Comparison of ENCODE assay signal across 7 mouse cellular contexts in the genomic region with DNA sequence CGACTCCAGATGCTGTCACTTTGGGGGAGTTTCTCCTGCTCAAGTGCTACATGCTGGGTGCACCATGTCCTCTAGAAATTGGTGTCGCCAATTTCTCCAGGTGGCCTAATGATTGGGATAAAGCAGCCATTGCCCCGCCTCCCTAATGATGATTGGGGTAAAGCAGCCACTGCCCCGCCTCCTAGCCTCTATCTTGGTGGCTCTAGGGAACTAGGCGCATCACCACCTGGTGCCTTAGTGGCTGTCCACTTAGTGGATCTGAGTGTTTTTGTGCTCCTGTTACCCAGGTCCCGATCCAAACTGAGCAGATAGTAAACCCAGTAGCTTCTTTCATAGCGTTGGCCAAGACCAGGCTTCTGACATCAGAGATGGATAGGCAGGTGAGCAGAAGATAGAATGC. TPM values are rescaled to one million over a fixed set of nuclear protein-coding genes. Genes with fewer than 3 reads are reported as not detected.
DNase-seq lines count a peak whose midpoint lies in the region; ATAC-seq and TF ChIP-seq lines count a peak whose summit lies in the region.

No protein-coding gene starts in this region.

- ATAC-seq in lung, embryonic 15.5 days (ENCODE audit: borderline replicate concordance, extremely low read depth, low FRiP score, low TSS enrichment) = no peak
- ATAC-seq in forebrain, embryonic 12.5 days (ENCODE audit: low FRiP score) = 0 out of 2 replicates have a peak, but pooled peaks have one; percentile 31
- no peak for ATAC-seq in stomach, postnatal 0 days (ENCODE audit: low FRiP score, low TSS enrichment)

- H3K27ac ChIP-seq in lung, embryonic 15.5 days = no peak overlapping the region
- no peak overlapping the region for H3K27ac ChIP-seq in forebrain, embryonic 12.5 days
- H3K27ac ChIP-seq in limb, embryonic 10.5 days = no peak overlapping the region
- H3K27ac ChIP-seq in stomach, postnatal 0 days (replicated peaks) = no peak overlapping the region

- H3K27me3 ChIP-seq in lung, embryonic 15.5 days = peaks cover 69% of the 10 kb centered on the region
- peaks cover 62% of the 10 kb centered on the region for H3K27me3 ChIP-seq in forebrain, embryonic 12.5 days
- peaks cover 68% of the 10 kb centered on the region for H3K27me3 ChIP-seq in limb, embryonic 10.5 days (ENCODE audit: low read depth, poor library complexity, severe bottlenecking)
- peaks cover 11% of the 10 kb centered on the region; the same call in 1 of the 2 replicates for H3K27me3 ChIP-seq in stomach, postnatal 0 days (ENCODE audit: control insufficient read depth, insufficient read depth, low read length)

- 6% methylated on average over 7 of the region's 7 CpGs for WGBS in lung, embryonic 15.5 days
- WGBS in forebrain, embryonic 12.5 days = 2% methylated on average over 7 of the region's 7 CpGs
- 4% methylated on average over 7 of the region's 7 CpGs for WGBS in limb, embryonic 10.5 days
- WGBS in stomach, postnatal 0 days = 9% methylated on average over 7 of the region's 7 CpGs

- peak overlapping the region; percentile 26; the same call in 1 of the 2 replicates for H3K4me2 ChIP-seq in lung, embryonic 15.5 days
- H3K4me2 ChIP-seq in forebrain, embryonic 12.5 days = peak overlapping the region; percentile 78
- H3K4me2 ChIP-seq in stomach, postnatal 0 days (replicated peaks; ENCODE audit: low read depth) = peak overlapping the region; percentile 20; the same call in 1 of the 2 replicates

- TF ChIP-seq EP300 in stomach, postnatal 0 days (optimal IDR thresholded peaks at IDR 0.05) = no peak

- no peak for DNase-seq in lung, postnatal 4 days
- no peak for DNase-seq in limb, embryonic 10.5 days (ENCODE audit: low spot score)
- no peak for DNase-seq in stomach, postnatal 0 days (ENCODE audit: low spot score)
- no peak for DNase-seq in lung, postnatal 10 days
- DNase-seq in Muller cell, postnatal 12 days (ENCODE audit: inconsistent ontology term) = no peak

- no peaks in the 10 kb centered on the region for H3K9me3 ChIP-seq in lung, embryonic 15.5 days
- H3K9me3 ChIP-seq in forebrain, embryonic 12.5 days = no peaks in the 10 kb centered on the region
- H3K9me3 ChIP-seq in limb, embryonic 10.5 days (replicated peaks) = no peaks in the 10 kb centered on the region
- no peaks in the 10 kb centered on the region for H3K9me3 ChIP-seq in stomach, postnatal 0 days (ENCODE audit: control insufficient read depth, low read length)

- no peak for TF ChIP-seq CTCF in stomach, postnatal 0 days (IDR thresholded peaks at IDR 0.05; ENCODE audit: low read depth)

- no peak overlapping the region for H3K9ac ChIP-seq in lung, embryonic 15.5 days
- no peak overlapping the region for H3K9ac ChIP-seq in forebrain, embryonic 12.5 days
- H3K9ac ChIP-seq in stomach, postnatal 0 days (ENCODE audit: low read length) = no peak overlapping the region

- peak overlapping the region; percentile 7; the same call in 1 of the 2 replicates for H3K4me3 ChIP-seq in lung, embryonic 15.5 days
- H3K4me3 ChIP-seq in forebrain, embryonic 12.5 days (replicated peaks) = peak overlapping the region; percentile 45
- peak overlapping the region; percentile 52 for H3K4me3 ChIP-seq in limb, embryonic 10.5 days
- no peak overlapping the region for H3K4me3 ChIP-seq in stomach, postnatal 0 days (ENCODE audit: low read depth, low read length)

- H3K4me1 ChIP-seq in lung, embryonic 15.5 days = peaks cover 18% of the 10 kb centered on the region
- H3K4me1 ChIP-seq in forebrain, embryonic 12.5 days = peaks cover 5% of the 10 kb centered on the region
- H3K4me1 ChIP-seq in limb, embryonic 10.5 days = peaks cover 34% of the 10 kb centered on the region
- no peaks in the 10 kb centered on the region for H3K4me1 ChIP-seq in stomach, postnatal 0 days (replicated peaks; ENCODE audit: control insufficient read depth, insufficient read depth)

- no peaks in the 10 kb centered on the region for H3K36me3 ChIP-seq in lung, embryonic 15.5 days
- no peaks in the 10 kb centered on the region for H3K36me3 ChIP-seq in forebrain, embryonic 12.5 days (replicated peaks)
- no peaks in the 10 kb centered on the region for H3K36me3 ChIP-seq in limb, embryonic 10.5 days
- no peaks in the 10 kb centered on the region for H3K36me3 ChIP-seq in stomach, postnatal 0 days (ENCODE audit: control insufficient read depth, insufficient read depth, low read length)

RNA-seq across cellular contexts. Expression of a gene that starts 2.0 kb away (rescaled TPM):
- 0.03 and 0.29 TPM in 2 replicates for polyA plus RNA-seq in lung, embryonic 15.5 days (2015; fragmentation: Nextera tagmentation; extraction: Ambion mirVana)
- 2.2 and 3.2 TPM in 2 replicates for polyA plus RNA-seq in forebrain, embryonic 12.5 days (2016; fragmentation: Nextera tagmentation; extraction: Ambion mirVana)
- polyA plus RNA-seq in limb, embryonic 10.5 days (2016; fragmentation: Nextera tagmentation; extraction: Ambion mirVana) = 0.13 and 1.1 TPM in 2 replicates
- polyA plus RNA-seq in stomach, postnatal 0 days (2015; fragmentation: Nextera tagmentation; extraction: Ambion mirVana) = 0.68 and 0.79 TPM in 2 replicates

Comparison
In these comparisons a context has a peak if more than half of its experiments do, and no peak if none do; other contexts are left out.
1. H3K4me2 ChIP-seq: peak in every context shown above with its lines; median percentile 78 in forebrain, embryonic 12.5 days; 26 in lung, embryonic 15.5 days; 20 in stomach, postnatal 0 days.